Mouse (Mus musculus) erythroblast, embryonic 14.5 days (primary cell): Measurements from ENCODE around the gene Cbx7.

Experiments
- GATA1 ChIP-seq: IDR thresholded peaks from 2 replicates; pipeline ENCODE4 v1.6.1; 2012; ENCODE audit warnings: low read length, inconsistent platforms, mixed read lengths
- TAL1 ChIP-seq: IDR thresholded peaks from 3 replicates; pipeline ENCODE4 v1.6.1; 2012; ENCODE audit warnings: low read length, inconsistent platforms, mixed read lengths

DNA sequence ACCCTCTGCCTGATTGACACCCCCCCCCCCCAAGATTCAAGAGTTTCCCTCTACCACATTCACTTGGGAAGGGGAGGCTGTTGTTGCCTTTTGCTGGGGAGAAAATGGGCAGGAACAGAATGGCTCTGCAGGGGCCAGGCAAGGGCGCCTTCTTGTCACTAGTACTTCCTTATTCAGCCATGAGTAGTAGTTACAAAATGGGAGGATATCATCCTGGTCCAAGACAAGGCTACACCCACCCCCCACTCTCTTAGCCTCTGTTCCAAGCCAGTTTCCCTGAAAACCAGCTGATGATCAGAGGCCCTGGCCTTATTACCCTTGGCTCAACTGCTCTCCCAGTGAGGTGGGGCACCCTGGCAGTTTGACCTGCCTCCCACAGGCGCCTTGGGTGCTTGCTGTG is 42.2 kb downstream of the Cbx7 start:
- TF ChIP-seq GATA1 (no peak), TAL1 (no peak)
